Mouse (Mus musculus) spleen, adult 18-20 months (tissue): ENCODE measurements around the gene Gm21969.

Experiments used
- DNase-seq, 2 experiments: peaks; one replicate each; pipeline ENCODE4 v3.0.0; 2022; ENCODE audit warnings: mixed read lengths in 2 of 2

Gm21969 gene

DNA sequence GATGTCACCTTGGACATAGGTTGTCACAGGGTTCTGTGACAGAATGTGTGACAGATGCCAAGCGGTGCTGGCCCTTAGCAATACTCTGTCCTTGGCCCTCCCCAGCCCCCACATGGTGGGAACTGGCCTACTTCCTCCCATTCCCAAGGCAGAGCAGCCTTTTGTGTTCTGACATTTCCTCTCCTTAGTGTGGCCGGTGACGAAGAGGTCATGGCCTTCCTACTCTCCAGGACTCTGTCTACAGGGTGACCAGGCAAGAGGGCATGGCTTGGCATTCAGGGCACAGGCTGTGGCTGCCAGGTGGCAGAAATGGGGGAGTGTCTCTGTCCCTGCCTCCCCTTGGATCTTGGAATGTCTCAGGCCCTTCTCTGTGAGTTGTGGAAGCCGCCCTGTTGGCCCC lies 15.6 kb upstream of the Gm21969 start:
- DNase-seq = no peak

GRCm38 (mm10) chr4:139587773-139588172 lies 15.2 kb upstream of the Gm21969 start:
- no peak for DNase-seq

DNA sequence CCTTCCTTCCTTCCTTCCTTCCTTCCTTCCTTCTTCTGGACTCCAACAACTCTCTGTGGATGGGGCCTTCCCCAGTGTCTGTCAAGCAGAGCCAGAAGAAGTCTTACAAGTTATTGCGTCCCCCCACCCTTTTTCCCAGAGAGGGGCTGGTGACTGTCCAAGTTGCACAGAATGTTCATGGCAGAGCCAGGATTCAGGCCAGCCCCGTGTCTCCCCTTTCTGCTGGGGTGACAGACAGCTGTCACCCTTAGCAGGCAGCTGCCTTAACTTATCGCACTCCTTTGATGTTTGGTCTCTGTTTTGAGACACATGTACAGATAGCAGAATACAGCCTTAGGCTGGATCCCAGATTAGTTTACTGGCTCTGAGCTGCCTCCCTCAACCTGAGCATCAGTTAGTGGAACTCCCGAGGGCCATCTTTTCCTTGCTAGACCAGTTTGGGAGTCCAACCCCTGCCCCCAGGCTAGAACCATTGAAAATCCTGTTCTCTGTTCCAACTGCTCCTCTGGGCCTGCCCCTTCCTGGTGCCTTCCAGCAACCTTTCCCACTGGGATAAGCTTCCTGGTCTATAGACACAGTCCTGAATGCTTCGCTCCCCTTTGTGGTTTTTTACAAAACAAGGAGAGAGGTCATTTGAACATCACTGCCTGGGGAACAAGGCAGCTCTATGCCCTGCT lies 13.5 kb upstream of the Gm21969 start:
- DNase-seq = no peak

- no peak for DNase-seq
Measured at GRCm38 (mm10) chr4:139590446-139590845, 12.5 kb upstream of the Gm21969 start.

- DNase-seq = no peak
Measured at GRCm38 (mm10) chr4:139592895-139593294, 10.1 kb upstream of the Gm21969 start.

DNA sequence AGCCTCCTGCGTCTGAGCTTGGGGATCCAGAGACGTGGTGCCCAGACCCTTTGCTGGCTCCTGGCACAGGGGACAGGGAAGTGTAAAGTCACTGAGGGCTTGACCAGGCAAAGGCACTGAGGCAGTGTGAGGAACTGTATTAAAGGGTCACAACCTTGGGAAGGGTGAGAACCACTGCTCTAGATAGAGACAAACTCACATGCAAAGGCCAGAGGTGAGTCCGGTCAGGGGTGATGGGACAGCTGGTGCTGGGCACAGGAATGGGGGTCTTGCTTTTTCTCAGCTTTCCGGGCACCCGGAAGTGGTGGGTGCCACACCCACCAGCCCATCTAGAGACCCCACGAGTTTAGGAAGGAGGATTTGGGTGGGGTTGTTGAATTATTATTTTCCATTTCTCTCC lies 9.6 kb upstream of the Gm21969 start:
- DNase-seq = no peak

- DNase-seq = no peak
Measured at GRCm38 (mm10) chr4:139594062-139594461, 8.9 kb upstream of the Gm21969 start.

- DNase-seq = no peak
Measured at GRCm38 (mm10) chr4:139596715-139597114, 6.3 kb upstream of the Gm21969 start.

DNA sequence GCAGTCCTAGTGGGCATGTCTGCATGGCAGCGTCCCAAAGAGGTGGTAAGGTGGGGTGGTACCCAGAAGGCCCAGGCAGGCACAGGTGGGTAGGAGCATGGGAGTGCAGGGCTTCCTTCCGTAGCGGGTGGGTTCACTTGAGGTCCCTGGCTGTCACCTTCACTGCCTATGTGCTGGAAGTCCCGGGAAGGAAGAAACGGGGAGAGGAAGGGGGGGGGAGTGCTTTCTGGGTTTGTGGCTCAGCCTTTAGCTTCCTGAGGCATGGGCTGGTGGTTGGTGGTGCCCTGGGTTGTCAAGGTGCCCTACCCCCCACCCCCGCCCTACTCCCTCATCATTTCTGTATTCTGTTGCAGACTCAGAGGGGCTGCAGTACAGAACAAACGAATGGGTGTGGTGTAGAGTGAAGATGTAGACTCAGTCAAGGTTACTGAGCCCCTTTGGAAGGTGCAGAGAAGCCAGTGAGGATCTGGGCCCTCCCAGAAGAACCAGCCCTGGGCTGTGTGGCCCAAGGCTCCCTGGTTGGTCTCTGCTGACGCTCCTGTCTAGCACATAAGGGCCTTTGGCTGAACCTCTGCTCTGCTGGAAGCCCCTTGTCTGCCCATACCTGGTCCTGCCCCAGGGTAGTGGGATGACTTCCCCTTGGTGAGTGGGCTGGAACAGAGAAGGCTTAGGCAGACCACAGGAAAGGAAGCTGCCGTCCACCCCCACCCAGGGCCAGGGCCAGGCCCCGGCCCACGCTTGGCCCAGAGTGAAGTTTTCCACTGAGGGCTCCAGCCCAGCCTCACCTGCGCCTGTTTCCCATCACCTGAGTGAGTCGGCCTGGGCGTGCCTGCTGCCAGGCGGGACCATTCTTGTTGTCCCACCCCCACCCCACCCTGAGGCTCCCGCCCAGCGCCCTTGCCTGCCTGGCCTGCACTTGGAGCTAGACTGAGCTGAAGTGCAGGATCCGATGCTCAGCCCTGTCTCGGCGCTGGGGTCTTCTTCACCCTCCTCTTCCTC lies 5.4 kb upstream of the Gm21969 start:
- no peak for DNase-seq

DNA sequence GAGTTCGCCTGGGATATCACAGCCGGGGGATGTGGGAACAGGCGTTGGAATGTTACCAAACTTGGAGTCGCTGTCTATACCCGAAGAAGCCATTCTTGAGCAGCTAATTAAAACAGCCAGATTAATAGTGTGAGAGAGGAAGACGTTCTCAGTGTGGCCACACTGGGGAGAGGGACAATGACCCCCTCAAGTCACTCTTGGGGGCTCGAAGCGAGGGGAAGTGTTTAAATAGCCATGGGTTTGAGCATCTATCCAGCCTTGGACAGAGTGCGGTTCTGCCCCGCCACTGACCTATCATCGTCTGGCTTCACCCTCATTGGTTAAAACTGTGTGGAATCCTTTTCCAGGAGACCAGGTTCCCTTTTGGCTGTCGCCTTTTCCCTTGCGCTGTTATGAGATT lies 4.6 kb upstream of the Gm21969 start:
- no peak for DNase-seq

DNA sequence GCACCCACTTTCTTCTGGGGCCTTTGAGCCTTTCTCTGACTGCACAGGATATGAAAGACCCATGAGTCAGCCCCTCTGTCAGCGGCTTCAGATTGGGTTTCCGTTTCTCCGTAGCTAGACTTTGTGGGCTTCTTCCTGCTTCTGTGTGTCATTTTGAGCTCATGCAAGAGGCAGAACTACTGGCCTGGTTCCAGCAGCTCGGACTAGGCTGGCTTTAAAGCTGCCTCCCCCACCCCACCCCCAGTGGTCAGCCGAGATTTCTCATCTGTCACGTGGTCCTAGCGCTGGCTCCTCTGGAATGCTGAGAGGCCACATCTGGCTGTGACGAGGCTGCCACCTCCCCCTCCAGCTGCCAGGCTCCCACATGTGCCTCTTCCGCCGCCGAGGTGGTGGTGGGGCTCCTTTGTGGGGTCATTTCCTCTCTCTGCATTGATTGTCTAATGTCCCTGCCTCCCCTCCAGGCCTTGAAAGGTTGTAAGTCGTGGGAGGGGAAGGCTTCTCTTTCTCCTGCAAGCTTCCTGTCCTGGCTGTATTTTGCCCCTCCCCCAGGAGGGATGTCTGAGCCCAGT lies 4.0 kb upstream of the Gm21969 start:
- peak; percentile 46 to 49 for DNase-seq

DNA sequence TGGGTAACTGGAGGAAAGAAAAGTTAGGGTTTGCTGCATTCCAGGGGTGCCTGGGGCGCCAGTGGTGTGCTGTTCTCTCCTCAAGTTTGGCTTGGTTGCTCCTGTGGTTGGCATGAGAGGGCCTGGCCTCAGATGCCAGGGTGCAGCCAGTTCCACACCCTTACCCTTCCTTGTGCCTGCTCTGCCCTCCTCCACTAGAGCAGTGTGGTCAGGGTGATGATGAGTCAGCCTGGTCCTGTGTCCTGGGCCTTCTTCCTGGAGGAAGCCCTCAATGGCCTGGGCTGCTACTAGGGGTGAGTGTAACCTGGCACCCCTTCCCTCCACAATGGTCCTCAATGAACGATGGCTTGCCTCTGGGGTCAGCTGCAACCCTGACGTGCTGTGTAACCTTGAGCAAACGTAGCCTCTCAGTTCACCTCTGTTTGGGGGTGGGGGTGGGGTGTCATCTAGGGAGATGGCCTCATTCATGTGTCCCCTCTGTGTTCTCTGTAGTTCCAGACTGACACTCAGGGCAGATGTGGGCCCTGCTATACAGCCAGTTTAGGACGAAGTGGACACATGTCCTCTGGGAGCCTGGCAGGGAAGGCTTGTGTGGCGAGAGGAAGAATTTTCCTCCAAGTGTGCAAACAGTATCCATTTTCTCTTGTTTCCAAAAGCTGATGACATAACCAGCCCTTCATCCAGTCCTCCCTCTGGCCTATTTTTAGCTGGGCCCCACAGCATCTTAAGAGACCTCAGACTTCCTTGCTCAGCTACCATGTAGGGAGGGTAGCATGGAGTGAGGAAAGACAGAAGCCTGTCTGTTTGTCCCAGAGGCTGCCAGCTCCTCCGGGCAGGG lies 1.2 kb upstream of the Gm21969 start:
- no peak for DNase-seq

DNA sequence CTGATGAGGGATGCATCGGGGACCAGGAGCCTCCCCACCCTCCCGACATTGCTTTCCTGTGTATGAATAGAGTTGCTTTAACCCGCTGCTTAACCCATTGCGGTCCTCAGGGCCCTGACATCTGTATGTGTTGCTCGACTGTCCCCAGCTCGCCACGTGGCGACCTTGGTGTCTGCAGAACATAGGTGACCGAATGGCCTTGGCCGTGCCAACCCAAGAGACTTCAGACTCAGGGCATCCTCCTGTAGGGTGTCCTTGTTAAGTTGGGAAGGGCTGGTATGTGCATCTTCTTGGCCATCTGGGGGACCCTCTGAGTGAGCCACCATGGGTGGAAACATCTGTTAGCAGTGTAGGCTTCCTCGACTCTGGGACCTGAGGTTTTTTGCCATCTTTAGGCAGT lies 2.2 kb downstream of the Gm21969 start:
- DNase-seq = no peak

DNA sequence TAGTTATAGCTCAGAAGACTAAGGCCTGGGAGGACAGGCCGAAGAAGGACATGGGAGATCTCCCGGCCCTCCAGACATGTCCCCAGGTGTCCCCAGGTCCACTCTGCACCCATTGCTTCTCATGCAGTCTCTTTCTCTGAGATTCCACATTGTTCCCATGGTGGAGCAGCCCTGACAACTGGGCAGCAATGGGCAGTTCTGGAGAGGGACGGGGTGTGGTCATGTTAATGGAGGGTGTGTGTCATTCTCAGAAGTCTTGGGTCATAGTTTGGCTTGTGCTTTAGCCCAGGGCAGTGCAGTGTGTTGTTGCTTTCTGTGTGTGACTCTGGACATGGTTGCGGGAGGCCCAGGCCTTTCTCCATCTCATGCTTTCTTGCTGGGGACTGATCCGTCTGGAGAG lies 3.7 kb downstream of the Gm21969 start:
- DNase-seq = no peak

DNA sequence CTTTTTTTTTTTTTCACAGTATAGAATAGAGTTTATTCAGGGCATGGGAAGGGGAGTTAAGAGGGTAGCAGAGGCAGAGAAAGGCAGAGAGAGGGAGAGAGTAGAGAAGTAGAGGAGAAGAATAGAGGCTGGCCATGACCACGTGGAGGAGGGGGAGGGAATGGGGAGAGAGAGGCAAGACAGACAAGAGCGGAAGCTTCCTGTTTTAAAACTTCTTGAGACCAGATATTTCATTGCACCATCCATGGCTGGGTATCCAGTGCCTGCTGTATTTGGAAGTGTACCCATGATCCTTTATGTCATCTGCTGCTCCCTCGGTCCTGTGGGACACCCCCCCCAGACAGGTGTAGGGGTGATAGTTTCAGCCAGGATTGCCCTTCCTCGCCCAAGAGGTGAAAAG lies 6.0 kb downstream of the Gm21969 start:
- DNase-seq = no peak

DNA sequence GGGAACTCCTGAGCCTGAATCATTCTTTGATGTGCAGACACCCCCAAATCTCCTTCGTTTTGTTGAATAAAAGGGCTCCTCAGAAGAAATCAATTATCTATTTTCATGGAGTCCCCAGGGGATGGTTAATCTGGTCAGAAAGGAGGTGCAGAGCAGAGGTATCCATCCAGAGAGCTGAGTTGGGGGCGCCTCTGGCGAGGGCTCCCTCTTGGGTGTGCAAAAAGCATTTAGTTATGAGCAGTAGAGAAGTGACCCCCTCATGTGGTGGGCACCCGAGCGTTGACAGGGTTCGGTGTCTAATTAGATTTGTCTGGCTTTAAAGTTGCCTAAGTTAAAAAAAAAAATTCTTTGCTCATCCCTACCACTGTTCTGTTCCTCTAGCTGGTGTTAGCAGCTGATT lies 8.0 kb downstream of the Gm21969 start:
- no peak for DNase-seq

GRCm38 (mm10) chr4:139611542-139611953 lies 8.6 kb downstream of the Gm21969 start:
- DNase-seq = peak; percentile 45 to 79

- no peak for DNase-seq
Measured at GRCm38 (mm10) chr4:139614524-139615260, 11.7 kb downstream of the Gm21969 start.

DNA sequence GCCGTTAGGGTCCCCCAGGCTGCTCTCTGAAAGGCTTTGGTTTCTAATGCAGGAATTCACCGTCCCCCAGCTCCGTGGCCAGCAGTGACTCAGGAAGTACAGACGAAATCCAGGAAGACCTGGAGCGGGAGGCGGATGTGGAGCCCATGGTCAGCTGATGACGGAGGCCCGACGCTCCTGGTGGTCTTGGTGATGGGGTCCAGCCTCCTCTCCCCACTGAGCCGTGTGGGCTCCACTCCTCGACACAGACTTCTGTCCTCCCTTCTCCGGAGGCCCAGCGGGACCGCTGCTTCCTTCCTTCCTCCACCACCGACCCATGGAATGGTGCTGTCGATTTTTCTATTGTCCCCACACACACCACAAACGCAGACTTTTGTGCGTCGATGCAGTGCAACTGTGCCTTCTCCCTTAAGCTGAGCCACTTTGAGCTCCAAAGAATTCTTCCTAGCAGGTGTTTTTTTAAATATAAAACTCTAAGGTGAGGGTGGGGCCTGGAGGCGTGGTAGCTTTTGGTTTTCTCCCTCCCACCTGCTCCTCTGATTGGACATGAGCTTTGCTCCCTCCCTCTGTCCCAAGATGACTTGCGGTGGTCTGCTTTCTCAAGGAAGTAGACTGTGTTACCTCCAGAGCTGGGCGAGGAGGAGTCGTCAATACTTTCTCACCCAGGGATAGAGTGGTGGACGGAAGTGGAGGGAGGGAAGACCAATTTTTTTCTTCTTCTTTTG lies 13.5 kb downstream of the Gm21969 start:
- DNase-seq = peak; percentile 51 to 55

- no peak for DNase-seq
Measured at GRCm38 (mm10) chr4:139617001-139617364, 14.0 kb downstream of the Gm21969 start.

DNA sequence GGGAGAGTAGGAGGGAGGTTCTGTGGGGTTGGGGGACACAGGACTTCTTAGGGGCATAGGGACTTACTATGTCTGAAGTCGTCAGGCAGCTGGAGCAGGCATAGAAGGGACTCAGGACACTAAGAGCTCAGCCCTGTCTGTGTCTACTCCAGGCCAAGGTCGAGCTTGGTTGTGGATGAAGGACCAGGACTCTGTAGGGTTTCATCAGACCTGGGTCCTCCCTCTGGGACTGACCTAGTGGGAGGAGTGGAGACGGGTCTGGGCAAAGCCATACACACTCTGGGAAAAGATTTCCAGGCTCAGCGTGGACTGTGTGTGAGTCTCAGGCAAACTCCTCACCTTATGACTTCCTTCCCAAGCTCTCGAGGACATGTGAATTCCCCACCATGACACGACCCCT lies 16.8 kb downstream of the Gm21969 start:
- DNase-seq = no peak
